Mouse (Mus musculus): ENCODE results near the gene Wwtr1.

- TF ChIP-seq CTCF (IDR thresholded peaks at IDR 0.05; ENCODE audit: control insufficient read depth, insufficient read depth, low read length) (no peak), POLR2A (IDR thresholded peaks at IDR 0.05; ENCODE audit: borderline replicate concordance, control insufficient read depth, low read depth, low read length) (no peak)
These were observed 39.9 kb upstream of the Wwtr1 start for GRCm38 (mm10) chr3:57615652-57616051.
